Mouse (Mus musculus): Measurements from ENCODE around the gene Olfr1140.

- TF ChIP-seq CTCF (IDR thresholded peaks at IDR 0.05; ENCODE audit: control insufficient read depth, insufficient read depth, insufficient replicate concordance, low read depth, low read length), result no peak
- no peak for TF ChIP-seq POLR2A (IDR thresholded peaks at IDR 0.05; ENCODE audit: control insufficient read depth, low read depth, low read length)
Measured at GRCm38 (mm10) chr2:87743452-87743851, at the start of gene Olfr1140.
